Mouse (Mus musculus) heart, postnatal 4 days (tissue): ENCODE measurements around the gene Gstp1. TPM values are rescaled to one million over a fixed set of nuclear protein-coding genes. Genes with fewer than 3 reads are reported as not detected.
"Not testable (repeated sequence)": the region's sequence is repeated elsewhere in the genome, so short reads cannot be mapped to it uniquely, and the experiment has no call there.

Experiments
- DNase-seq: peaks from one replicate; pipeline ENCODE4 v3.0.0; 2021
- total RNA-seq, 2 experiments: library from RNA; stranded (reverse); gene quantifications; 2 replicates each; pipeline ENCODE4 v1.2.3; 2021

Gene Gstp1
- total RNA-seq, 2 experiments from 2014 or later = 219 to 261 TPM

- not testable (repeated sequence) for DNase-seq
These were observed 22.5 kb upstream of the Gstp1 start for GRCm38 (mm10) chr19:4060044-4060898.

GRCm38 (mm10) chr19:4059069-4059740 is 21.4 kb upstream of the Gstp1 start, which contains the start of gene Gstp3:
Gene Gstp3, minus strand, starts transcription at chr19:4059569.
- DNase-seq = no peak

- no peak for DNase-seq
These were observed 20.8 kb upstream of the Gstp1 start for GRCm38 (mm10) chr19:4058581-4058980.

GRCm38 (mm10) chr19:4057962-4058361 is 20.2 kb upstream of the Gstp1 start:
- DNase-seq = no peak

GRCm38 (mm10) chr19:4057389-4057788 is 19.6 kb upstream of the Gstp1 start:
- DNase-seq = no peak

- DNase-seq = no peak
These were observed 18.9 kb upstream of the Gstp1 start for GRCm38 (mm10) chr19:4056727-4057126.

- DNase-seq = no peak
These were observed 18.3 kb upstream of the Gstp1 start for GRCm38 (mm10) chr19:4055947-4056693.

- no peak for DNase-seq
These were observed 17.6 kb upstream of the Gstp1 start for GRCm38 (mm10) chr19:4055216-4055946.

GRCm38 (mm10) chr19:4054613-4055012 is 16.8 kb upstream of the Gstp1 start:
- no peak for DNase-seq

- DNase-seq = no peak
These were observed 14.8 kb upstream of the Gstp1 start for GRCm38 (mm10) chr19:4052516-4053030.

GRCm38 (mm10) chr19:4051741-4052515 is 14.1 kb upstream of the Gstp1 start:
- DNase-seq = peak; percentile 82

- DNase-seq = no peak
These were observed 13.2 kb upstream of the Gstp1 start for GRCm38 (mm10) chr19:4051016-4051415.

- not testable (repeated sequence) for DNase-seq
These were observed 11.3 kb upstream of the Gstp1 start for GRCm38 (mm10) chr19:4049069-4049468.

- DNase-seq = peak; percentile 87
These were observed 10.1 kb upstream of the Gstp1 start for GRCm38 (mm10) chr19:4047859-4048258.

- no peak for DNase-seq
These were observed 9.1 kb upstream of the Gstp1 start for GRCm38 (mm10) chr19:4046866-4047254.

- DNase-seq = peak; percentile 80
These were observed 8.4 kb upstream of the Gstp1 start, which contains the start of gene Gstp2 for GRCm38 (mm10) chr19:4045966-4046865. Gene Gstp2, minus strand, starts transcription at chr19:4046023.

- not testable (repeated sequence) for DNase-seq
These were observed 6.3 kb upstream of the Gstp1 start for GRCm38 (mm10) chr19:4044109-4044508.

GRCm38 (mm10) chr19:4042124-4042523 is 4.3 kb upstream of the Gstp1 start:
- DNase-seq = peak; percentile 60

GRCm38 (mm10) chr19:4041500-4041899 is 3.7 kb upstream of the Gstp1 start:
- not testable (repeated sequence) for DNase-seq

- DNase-seq = not testable (repeated sequence)
These were observed 3.2 kb upstream of the Gstp1 start for GRCm38 (mm10) chr19:4040941-4041340.
